In the genomic region with DNA sequence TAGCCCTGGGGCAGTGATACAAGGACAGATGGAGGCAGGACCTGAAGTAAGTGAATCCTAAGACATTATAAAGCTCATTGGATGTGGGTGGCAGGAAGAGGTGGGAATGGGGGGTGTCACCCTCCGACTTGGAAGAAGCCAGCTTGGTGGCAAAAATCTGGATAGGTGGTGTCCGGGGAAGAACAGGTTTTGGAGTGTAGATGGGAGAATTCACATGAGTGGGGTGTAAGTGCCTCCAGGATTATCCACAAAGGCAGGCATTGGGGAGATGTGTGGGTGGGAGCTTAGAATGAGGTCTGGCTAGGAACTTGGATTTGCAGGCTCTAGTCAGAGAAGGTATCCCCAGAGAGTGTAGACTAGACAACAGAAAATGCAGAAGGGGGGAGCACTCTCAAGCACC, we compare ENCODE assay signal across 18 mouse cellular contexts. TPM values are rescaled to one million over a fixed set of nuclear protein-coding genes. Genes with fewer than 3 reads are reported as not detected.
"Had no signal": no experiment of that assay in that cellular context is flagged by ENCODE, and none has a peak within 500 bp of the region (broad histone marks: within the 10 kb centered on the region; RNA-seq: fewer than 3 reads in every experiment).

No protein-coding gene starts in this region.

- H3K27me3 ChIP-seq: intestine, embryonic 15.5 days; limb, embryonic 12.5 days; lung, embryonic 15.5 days; midbrain, embryonic 12.5 days; neural tube, embryonic 13.5 days had no signal

- H3K4me1 ChIP-seq: intestine, embryonic 15.5 days; limb, embryonic 12.5 days; lung, embryonic 15.5 days; midbrain, embryonic 12.5 days; neural tube, embryonic 13.5 days had no signal

- DNase-seq: kidney, adult 18-20 months; kidney, postnatal 10 days; liver; liver, embryonic 13.5 days; liver, postnatal 0 days; lung, postnatal 14 days; retina, postnatal 1 day; thymus, adult 18-20 months; thymus, postnatal 25 days had no signal

- H3K4me3 ChIP-seq: intestine, embryonic 15.5 days; limb, embryonic 12.5 days; liver, embryonic 13.5 days; lung, embryonic 15.5 days; megakaryocyte, embryonic 14.5 days; midbrain, embryonic 12.5 days; neural tube, embryonic 13.5 days had no signal

- H3K27ac ChIP-seq: intestine, embryonic 15.5 days; limb, embryonic 12.5 days; liver, embryonic 13.5 days; lung, embryonic 15.5 days; macrophage; midbrain, embryonic 12.5 days; neural tube, embryonic 13.5 days; stomach, postnatal 0 days had no signal

- H3K36me3 ChIP-seq: intestine, embryonic 15.5 days; limb, embryonic 12.5 days; liver, embryonic 13.5 days; lung, embryonic 15.5 days; midbrain, embryonic 12.5 days; neural tube, embryonic 13.5 days had no signal

- ATAC-seq: intestine, embryonic 15.5 days; liver, postnatal 0 days; midbrain, embryonic 16.5 days had no signal

RNA-seq across cellular contexts. Expression of a gene that starts 31.6 kb away (rescaled TPM):
- polyA plus RNA-seq: macrophage had no signal
